Mouse (Mus musculus): ENCODE measurements around the gene Fam166b. TPM values are rescaled to one million over a fixed set of nuclear protein-coding genes. Genes with fewer than 3 reads are reported as not detected.

Fam166b gene
- polyA plus RNA-seq, 1 experiment from 2014 or later = 0.25 TPM

DNA sequence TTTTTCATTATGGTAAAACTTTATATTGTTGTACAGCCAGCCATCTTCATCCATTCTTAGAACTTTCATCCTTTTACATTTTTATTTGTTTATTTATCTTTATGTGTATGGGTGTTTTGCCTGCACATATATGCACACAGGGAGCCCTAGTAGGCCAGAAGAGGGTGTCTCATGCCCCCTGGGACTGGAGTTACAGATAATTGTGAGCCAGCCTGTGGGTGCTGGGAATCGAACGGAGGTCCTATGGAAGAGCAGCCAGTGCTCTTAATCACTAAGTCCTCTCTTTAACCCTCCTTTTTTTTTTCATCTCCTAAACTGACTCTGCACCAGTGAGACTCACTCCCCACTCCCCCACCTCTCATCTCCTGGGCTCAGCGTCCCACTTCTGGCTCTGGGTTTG, 44.4 kb downstream of the Fam166b start:
- H3K4me2 ChIP-seq = no peak overlapping the region
- ATAC-seq (ENCODE audit: borderline replicate concordance, extremely low read depth, low FRiP score, low TSS enrichment) = no peak
- H3K27ac ChIP-seq = no peak overlapping the region
- H3K9me3 ChIP-seq = no peaks in the 10 kb centered on the region
- peaks cover 25% of the 10 kb centered on the region; the same call in 1 of the 2 replicates for H3K4me1 ChIP-seq
- no peak overlapping the region for H3K9ac ChIP-seq
- peaks cover 9% of the 10 kb centered on the region; the same call in 1 of the 2 replicates for H3K27me3 ChIP-seq
- WGBS = 76% methylated on average over 3 of the region's 3 CpGs
- no peaks in the 10 kb centered on the region for H3K36me3 ChIP-seq
- H3K4me3 ChIP-seq = no peak overlapping the region

DNA sequence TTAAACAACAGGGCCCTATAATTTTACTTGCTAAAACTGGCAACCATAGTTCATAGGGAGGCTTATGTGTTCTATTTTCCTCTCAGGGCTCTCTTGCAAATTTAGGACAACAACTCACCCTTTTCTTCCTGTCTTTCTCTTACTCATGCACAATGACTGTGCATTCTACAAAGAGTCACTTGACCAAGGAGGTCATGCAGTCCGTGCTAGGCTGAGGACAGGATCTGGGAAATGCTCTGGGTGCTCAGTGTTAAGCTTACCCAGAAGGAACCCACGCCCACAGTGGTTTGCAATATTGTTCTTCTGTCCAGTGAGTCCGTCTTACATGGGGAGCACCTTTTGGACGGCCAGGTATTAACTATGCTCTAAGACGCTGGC, 44.9 kb downstream of the Fam166b start:
- Histone ChIP-seq H3K36me3 (no peaks in the 10 kb centered on the region), H3K4me1 (peaks cover 24% of the 10 kb centered on the region; the same call in 1 of the 2 replicates), H3K9ac (no peak overlapping the region), H3K4me2 (no peak overlapping the region), H3K27ac (no peak overlapping the region), H3K4me3 (no peak overlapping the region), H3K9me3 (no peaks in the 10 kb centered on the region), H3K27me3 (peaks cover 9% of the 10 kb centered on the region; the same call in 1 of the 2 replicates)
- ATAC-seq (ENCODE audit: borderline replicate concordance, extremely low read depth, low FRiP score, low TSS enrichment) = no peak
- WGBS = 80% methylated on average over 5 of the region's 5 CpGs

DNA sequence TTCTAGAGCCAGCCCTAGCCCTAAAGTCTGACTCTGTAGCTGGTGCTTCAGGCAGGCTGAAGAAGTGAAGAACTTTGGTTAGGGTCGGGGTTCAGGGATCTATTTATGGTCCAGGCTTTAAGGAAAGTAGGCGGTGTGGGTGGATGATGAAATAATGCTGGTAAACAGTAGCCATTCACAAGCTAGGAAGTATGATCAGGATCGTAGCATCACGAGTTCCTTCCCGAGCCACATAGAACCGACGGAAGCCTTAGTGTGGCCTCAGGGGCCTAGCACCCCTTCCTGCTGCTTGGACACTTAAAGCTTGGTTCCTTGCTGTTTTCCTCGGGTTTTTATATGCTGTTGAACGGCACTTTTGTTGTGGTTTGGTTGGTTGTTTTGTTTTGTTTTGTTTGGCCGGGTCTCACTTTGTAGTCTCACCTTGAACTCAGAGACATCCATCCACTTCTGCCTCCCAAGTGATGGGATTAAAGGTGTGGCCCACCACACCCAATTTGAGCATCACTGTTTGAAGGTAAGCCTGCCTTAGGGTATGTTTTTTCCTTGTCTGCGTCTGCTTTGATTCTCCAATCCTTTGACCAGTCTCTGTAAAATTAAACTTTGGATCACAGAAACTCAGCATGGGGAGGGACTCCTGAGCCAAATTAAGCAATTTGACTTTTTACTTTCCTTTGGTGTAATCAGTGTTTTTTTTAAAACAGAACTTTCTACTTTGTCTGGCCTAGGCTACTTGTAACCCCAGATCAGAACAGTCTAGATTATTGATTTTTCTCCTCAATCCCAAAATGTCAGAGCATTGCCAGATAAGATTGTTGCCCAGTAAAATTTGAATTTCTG, 45.5 kb downstream of the Fam166b start:
- WGBS = 68% methylated on average over 11 of the region's 11 CpGs
- H3K4me1 ChIP-seq = peaks cover 24% of the 10 kb centered on the region; the same call in 1 of the 2 replicates
- no peaks in the 10 kb centered on the region for H3K9me3 ChIP-seq
- peak overlapping the region; percentile 93; the same call in 1 of the 2 replicates for H3K4me2 ChIP-seq
- H3K9ac ChIP-seq = no peak overlapping the region
- H3K27me3 ChIP-seq = peaks cover 9% of the 10 kb centered on the region; the same call in 1 of the 2 replicates
- no peak overlapping the region for H3K27ac ChIP-seq
- H3K36me3 ChIP-seq = no peaks in the 10 kb centered on the region
- no peak for ATAC-seq (ENCODE audit: borderline replicate concordance, extremely low read depth, low FRiP score, low TSS enrichment)
- H3K4me3 ChIP-seq = no peak overlapping the region

DNA sequence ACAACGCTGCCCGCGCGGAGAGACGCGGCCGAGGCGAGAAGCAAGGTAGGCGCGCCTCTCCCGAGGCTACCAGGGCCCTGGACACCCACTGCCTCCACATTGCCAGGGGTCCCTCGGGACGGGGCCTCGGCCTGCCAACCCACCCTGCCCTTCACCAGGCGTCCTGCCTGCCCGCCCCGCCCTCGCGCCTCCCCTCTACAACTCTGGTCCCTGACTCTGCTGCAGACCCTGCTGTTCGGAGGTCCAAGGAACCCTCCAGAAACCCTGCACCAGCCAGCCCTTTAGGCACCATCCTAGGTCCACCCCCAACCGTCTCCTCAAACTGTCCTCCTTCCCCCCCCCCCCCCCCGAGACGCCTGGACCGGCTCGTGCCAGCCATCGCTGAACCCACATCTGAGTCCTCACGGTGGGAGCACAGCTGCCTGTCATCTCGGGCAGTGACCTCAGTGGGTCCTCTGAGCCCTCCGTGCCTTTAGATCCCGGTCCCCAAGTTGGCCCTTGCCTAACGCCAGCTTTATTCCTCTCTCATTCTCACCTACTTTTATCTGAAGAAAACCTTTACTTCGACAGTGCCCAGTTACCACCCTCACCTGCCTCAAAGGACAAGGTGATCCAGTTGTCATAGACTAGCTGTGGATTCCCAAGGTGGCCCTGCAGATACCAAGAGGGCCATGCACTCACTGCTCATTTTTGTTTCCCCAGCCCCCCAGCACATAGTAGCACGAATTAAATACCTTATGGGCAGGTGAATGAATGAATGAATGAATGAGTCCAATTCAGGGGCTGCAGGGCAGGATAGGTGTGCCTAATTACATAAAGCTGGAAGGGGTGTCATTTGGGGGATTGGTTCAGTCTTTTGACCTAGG, 46.5 kb downstream of the Fam166b start:
- Histone ChIP-seq H3K4me2 (peak overlapping the region; percentile 93), H3K27ac (peak overlapping the region; percentile 69; the same call in 1 of the 2 replicates)
- WGBS = 6% methylated on average over 22 of the region's 33 CpGs

DNA sequence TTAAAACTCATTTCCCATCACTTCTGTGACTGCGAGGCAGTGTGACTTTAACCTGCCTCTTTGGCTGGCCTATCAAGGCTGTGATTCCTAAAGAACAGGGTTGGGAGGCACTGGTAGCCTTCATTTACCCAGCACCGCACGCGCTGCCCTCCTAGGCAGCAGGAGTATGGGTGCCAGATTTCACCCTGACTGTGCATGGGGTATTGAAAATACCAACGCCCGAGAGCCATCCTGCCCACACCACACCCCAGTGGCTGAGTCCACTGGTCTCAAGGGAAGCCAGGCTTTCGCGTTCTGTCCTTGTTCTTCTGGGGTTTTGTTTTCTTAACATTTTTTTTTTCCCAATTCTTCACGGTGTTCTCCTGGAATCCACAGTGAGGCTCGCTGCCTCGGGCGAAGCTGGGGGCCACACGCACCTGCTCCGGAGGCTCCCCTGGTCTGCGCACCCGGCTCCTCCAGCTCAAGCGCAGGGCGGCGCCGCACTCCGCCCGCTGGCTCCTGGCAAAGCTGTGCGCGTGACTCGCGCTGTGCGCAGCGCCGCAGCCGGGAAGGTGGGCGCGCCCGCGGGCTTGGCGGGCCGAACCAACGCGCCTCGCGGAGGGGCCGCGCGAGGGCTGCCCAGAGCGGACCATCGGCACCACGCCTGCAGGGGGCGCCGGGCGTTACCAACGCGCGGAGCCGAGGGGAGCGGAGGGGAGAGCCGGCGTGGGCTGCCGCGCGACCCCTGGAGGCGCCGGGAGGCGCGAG, 47.4 kb downstream of the Fam166b start, which contains the start of gene Rusc2:
Gene Rusc2 (plus strand): TSS at position 572 of the 747 bp plus-strand sequence.
- peak within 1 kb of the TSS; percentile 69 for H3K27ac ChIP-seq
- peaks cover 24% of the 10 kb centered on the region; the same call in 1 of the 2 replicates for H3K4me1 ChIP-seq
- peak within 1 kb of the TSS; percentile 93 for H3K4me2 ChIP-seq
- no peaks in the 10 kb centered on the region for H3K9me3 ChIP-seq
- H3K27me3 ChIP-seq = peaks cover 9% of the 10 kb centered on the region; the same call in 1 of the 2 replicates
- H3K4me3 ChIP-seq = peak within 1 kb of the TSS; percentile 83
- H3K9ac ChIP-seq = peak within 1 kb of the TSS; percentile 83
- under 1% methylated on average over 62 of the region's 63 CpGs for WGBS
- peak; percentile 91 for ATAC-seq (ENCODE audit: borderline replicate concordance, extremely low read depth, low FRiP score, low TSS enrichment)
- no peaks in the 10 kb centered on the region for H3K36me3 ChIP-seq

More for the DNA sequence above, 46.5 kb downstream of the Fam166b start:
- ATAC-seq (ENCODE audit: borderline replicate concordance, extremely low read depth, low FRiP score, low TSS enrichment) = peak; percentile 77
- Histone ChIP-seq H3K4me3 (peak overlapping the region; percentile 83), H3K9me3 (no peaks in the 10 kb centered on the region), H3K4me1 (peaks cover 24% of the 10 kb centered on the region; the same call in 1 of the 2 replicates), H3K27me3 (peaks cover 9% of the 10 kb centered on the region; the same call in 1 of the 2 replicates), H3K36me3 (no peaks in the 10 kb centered on the region), H3K9ac (peak overlapping the region; percentile 83)

DNA sequence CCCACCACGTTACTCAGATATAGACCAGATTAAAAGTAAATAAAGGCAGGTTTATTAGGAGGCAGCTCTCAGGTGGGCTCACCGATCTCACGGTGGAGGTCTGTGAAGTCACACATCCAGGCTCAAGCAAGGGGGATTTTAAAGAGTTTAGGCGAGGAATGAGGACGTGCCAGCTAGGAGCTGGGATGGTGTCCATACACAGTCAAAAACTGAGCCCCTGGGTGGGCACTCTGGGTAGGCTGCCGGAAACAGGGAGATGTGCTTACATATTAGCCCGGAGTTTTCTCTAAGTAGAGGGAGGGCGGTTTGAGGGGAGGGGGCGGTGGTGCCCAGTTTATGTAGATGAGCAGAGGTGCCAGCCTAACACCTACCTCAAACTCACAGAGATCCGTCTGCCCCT, 48.0 kb downstream of the Fam166b start:
- 35% methylated on average over 10 of the region's 10 CpGs for WGBS
- Histone ChIP-seq H3K9me3 (no peaks in the 10 kb centered on the region), H3K27me3 (peaks cover 9% of the 10 kb centered on the region; the same call in 1 of the 2 replicates), H3K36me3 (no peaks in the 10 kb centered on the region), H3K4me3 (peak overlapping the region; percentile 83), H3K4me2 (peak overlapping the region; percentile 93), H3K4me1 (peaks cover 24% of the 10 kb centered on the region; the same call in 1 of the 2 replicates), H3K9ac (peak overlapping the region; percentile 83), H3K27ac (no peak overlapping the region)
- no peak for ATAC-seq (ENCODE audit: borderline replicate concordance, extremely low read depth, low FRiP score, low TSS enrichment)

DNA sequence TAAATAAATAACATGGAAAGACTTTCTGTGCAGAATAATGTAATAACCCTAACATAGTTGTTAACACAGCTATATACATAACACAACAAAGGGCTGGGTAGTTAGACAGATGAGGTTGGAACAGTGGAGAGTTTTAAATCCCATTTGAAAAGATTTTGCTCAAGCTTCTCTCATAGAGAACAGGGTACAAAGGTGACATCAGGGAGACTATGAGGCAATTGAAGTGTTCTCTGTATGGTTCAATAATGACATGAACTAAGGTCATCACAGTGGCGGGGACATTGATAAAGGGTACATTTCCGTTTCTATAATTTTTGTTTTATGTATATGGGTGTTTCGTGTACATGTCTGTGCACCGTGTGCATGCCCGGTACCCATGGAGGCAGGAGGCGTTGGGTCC, 49.3 kb downstream of the Fam166b start:
- no peaks in the 10 kb centered on the region for H3K9me3 ChIP-seq
- no peaks in the 10 kb centered on the region for H3K36me3 ChIP-seq
- no peak overlapping the region for H3K27ac ChIP-seq
- H3K4me1 ChIP-seq = peaks cover 24% of the 10 kb centered on the region; the same call in 1 of the 2 replicates
- ATAC-seq (ENCODE audit: borderline replicate concordance, extremely low read depth, low FRiP score, low TSS enrichment) = no peak
- 82% methylated on average over 6 of the region's 6 CpGs for WGBS
- H3K27me3 ChIP-seq = peaks cover 9% of the 10 kb centered on the region; the same call in 1 of the 2 replicates
- H3K4me3 ChIP-seq = no peak overlapping the region
- no peak overlapping the region for H3K4me2 ChIP-seq
- no peak overlapping the region for H3K9ac ChIP-seq

Other genes starting within 250 kb of the Fam166b start
- gene Atp8b5, start 162.0 kb downstream of the Fam166b start, polyA plus RNA-seq (2015; fragmentation: Nextera tagmentation; extraction: Ambion mirVana) = 0.24 and 0.29 TPM in 2 replicates
- gene Rusc2, start 47.2 kb downstream of the Fam166b start, polyA plus RNA-seq (2015; fragmentation: Nextera tagmentation; extraction: Ambion mirVana) = 13.0 and 14.0 TPM in 2 replicates
- gene Tesk1, start 12.8 kb upstream of the Fam166b start, polyA plus RNA-seq (2015; fragmentation: Nextera tagmentation; extraction: Ambion mirVana) = 8.3 and 8.5 TPM in 2 replicates
- gene Cd72, start 25.5 kb upstream of the Fam166b start, polyA plus RNA-seq (2015; fragmentation: Nextera tagmentation; extraction: Ambion mirVana) = 1.8 and 3.1 TPM in 2 replicates
- 0.14 and 1.2 TPM in 2 replicates for gene Sit1, start 54.6 kb upstream of the Fam166b start, polyA plus RNA-seq (2015; fragmentation: Nextera tagmentation; extraction: Ambion mirVana)
- 67.4 and 70.1 TPM in 2 replicates for gene Ccdc107, start 63.8 kb upstream of the Fam166b start, polyA plus RNA-seq (2015; fragmentation: Nextera tagmentation; extraction: Ambion mirVana)
- gene Arhgef39, start 70.6 kb upstream of the Fam166b start, polyA plus RNA-seq (2015; fragmentation: Nextera tagmentation; extraction: Ambion mirVana) = 48.8 and 54.0 TPM in 2 replicates
- gene Car9, start 77.8 kb upstream of the Fam166b start, polyA plus RNA-seq (2015; fragmentation: Nextera tagmentation; extraction: Ambion mirVana) = 4.7 and 6.1 TPM in 2 replicates
- 198 and 216 TPM in 2 replicates for gene Tpm2, start 94.6 kb upstream of the Fam166b start, polyA plus RNA-seq (2015; fragmentation: Nextera tagmentation; extraction: Ambion mirVana)
- 62.7 and 63.2 TPM in 2 replicates for gene Creb3, start 133.2 kb upstream of the Fam166b start, polyA plus RNA-seq (2015; fragmentation: Nextera tagmentation; extraction: Ambion mirVana)
- 97.9 and 98.2 TPM in 2 replicates for gene Tln1, start 133.6 kb upstream of the Fam166b start, polyA plus RNA-seq (2015; fragmentation: Nextera tagmentation; extraction: Ambion mirVana)
- 23.7 and 32.2 TPM in 2 replicates for gene Rgp1, start 149.6 kb upstream of the Fam166b start, polyA plus RNA-seq (2015; fragmentation: Nextera tagmentation; extraction: Ambion mirVana)
- gene Gba2, start 149.7 kb upstream of the Fam166b start, polyA plus RNA-seq (2015; fragmentation: Nextera tagmentation; extraction: Ambion mirVana) = 19.0 and 21.1 TPM in 2 replicates
- gene Msmp, start 155.4 kb upstream of the Fam166b start, polyA plus RNA-seq (2015; fragmentation: Nextera tagmentation; extraction: Ambion mirVana) = 0.77 and 1.5 TPM in 2 replicates
- 9.6 and 10.6 TPM in 2 replicates for gene Npr2, start 202.8 kb upstream of the Fam166b start, polyA plus RNA-seq (2015; fragmentation: Nextera tagmentation; extraction: Ambion mirVana)
- 3.9 TPM in 2 replicates for gene Spag8, start 224.5 kb upstream of the Fam166b start, polyA plus RNA-seq (2015; fragmentation: Nextera tagmentation; extraction: Ambion mirVana)
- 110 and 114 TPM in 2 replicates for gene Hint2, start 227.3 kb upstream of the Fam166b start, polyA plus RNA-seq (2015; fragmentation: Nextera tagmentation; extraction: Ambion mirVana)
- 4.2 and 4.9 TPM in 2 replicates for gene Tmem8b, start 239.8 kb upstream of the Fam166b start, polyA plus RNA-seq (2015; fragmentation: Nextera tagmentation; extraction: Ambion mirVana)
- 2.1 and 2.3 TPM in 2 replicates for gene Fam221b, start 240.0 kb upstream of the Fam166b start, polyA plus RNA-seq (2015; fragmentation: Nextera tagmentation; extraction: Ambion mirVana)